Mouse (Mus musculus) forebrain, embryonic 11.5 days (tissue): ENCODE measurements around the gene Prr12. TPM values are rescaled to one million over a fixed set of nuclear protein-coding genes. Genes with fewer than 3 reads are reported as not detected.
"Not testable (repeated sequence)": the region's sequence is repeated elsewhere in the genome, so short reads cannot be mapped to it uniquely, and the experiment has no call there.

Experiments
- ATAC-seq: fragments of 200-750 bp; cut with Nextera tagmentation; replicated peaks from 2 replicates; pipeline ENCODE4 v1.8.0; 2017; ENCODE audit warnings: moderate TSS enrichment; ENCODE audit not compliant: low FRiP score
- DNase-seq: peaks from one replicate; pipeline ENCODE4 v3.0.0-alpha.2; 2017; ENCODE audit warnings: low spot score
- H3K27ac ChIP-seq: fragments of 300-500 bp; sonication (generic); 2 replicates; pipeline ENCODE4 v1.5.1; 2014; ENCODE audit warnings: low read depth, low read length
- H3K27me3 ChIP-seq: fragments of 300-500 bp; sonication (generic); 2 replicates; pipeline ENCODE4 v1.6.1; 2014; ENCODE audit warnings: mild to moderate bottlenecking, low read length, mixed read lengths; ENCODE audit not compliant: control insufficient read depth, insufficient read depth
- H3K36me3 ChIP-seq: fragments of 300-500 bp; sonication (generic); 2 replicates; pipeline ENCODE4 v1.6.1; 2014; ENCODE audit warnings: mild to moderate bottlenecking, low read length, moderate library complexity, mixed read lengths; ENCODE audit not compliant: control insufficient read depth, insufficient read depth
- H3K4me1 ChIP-seq: fragments of 300-500 bp; sonication (generic); replicated peaks from 2 replicates; pipeline ENCODE4 v1.6.1; 2014; ENCODE audit warnings: low read length, mixed read lengths; ENCODE audit not compliant: control insufficient read depth, insufficient read depth
- H3K4me2 ChIP-seq: fragments of 300-500 bp; sonication (generic); 2 replicates; pipeline ENCODE4 v1.6.1; 2014; ENCODE audit warnings: low read depth, mild to moderate bottlenecking, low read length, moderate library complexity, mixed read lengths; ENCODE audit not compliant: severe bottlenecking
- H3K4me3 ChIP-seq: fragments of 300-500 bp; sonication (generic); 2 replicates; pipeline ENCODE4 v1.5.1; 2014; ENCODE audit warnings: low read depth, low read length
- H3K9ac ChIP-seq: fragments of 300-500 bp; sonication (generic); 2 replicates; pipeline ENCODE4 v1.6.1; 2014; ENCODE audit warnings: low read length
- H3K9me3 ChIP-seq: fragments of 300-500 bp; sonication (generic); 2 replicates; pipeline ENCODE4 v1.6.1; 2016; ENCODE audit warnings: low read length, mixed read lengths; ENCODE audit not compliant: control insufficient read depth
- WGBS: fragments of 180-500 bp; shearing (Covaris S2); extraction: QIAGEN DNeasy Blood & Tissue Kit; methylation state at CpG from one replicate; pipeline ENCODE4 v1.1.7; 2014; 5-methylcytosine and 5-hydroxymethylcytosine counted together
- polyA plus RNA-seq: library from polyadenylated mRNA; unstranded; fragments of >200 nt; fragmentation: Nextera tagmentation; extraction: Ambion mirVana; gene quantifications from 2 replicates; pipeline ENCODE4 v1.2.1, GENCODE M21; 2014

The Prr12 gene
- 16.1 and 19.2 TPM in 2 replicates for polyA plus RNA-seq

DNA sequence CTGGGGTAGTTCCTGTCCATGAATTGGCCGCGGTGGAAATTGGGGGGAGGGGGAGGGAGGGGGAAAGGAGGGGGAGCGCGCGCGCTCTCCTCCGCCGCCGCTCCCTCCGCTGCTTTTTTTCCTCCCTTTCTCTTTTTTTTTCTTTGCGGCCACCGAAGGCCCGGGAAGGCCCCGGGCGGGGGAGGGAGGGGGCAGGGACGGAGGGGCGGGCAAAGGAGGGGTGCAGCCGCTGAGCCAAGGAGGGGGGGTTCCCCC, at the start of gene Prr12:
Gene Prr12 (minus strand): TSS at position 20 of the 255 bp plus-strand sequence.
- Histone ChIP-seq H3K4me1 (peaks cover 7% of the 10 kb centered on the region; the same call in 1 of the 2 replicates), H3K36me3 (peaks cover 22% of the 10 kb centered on the region)

DNA sequence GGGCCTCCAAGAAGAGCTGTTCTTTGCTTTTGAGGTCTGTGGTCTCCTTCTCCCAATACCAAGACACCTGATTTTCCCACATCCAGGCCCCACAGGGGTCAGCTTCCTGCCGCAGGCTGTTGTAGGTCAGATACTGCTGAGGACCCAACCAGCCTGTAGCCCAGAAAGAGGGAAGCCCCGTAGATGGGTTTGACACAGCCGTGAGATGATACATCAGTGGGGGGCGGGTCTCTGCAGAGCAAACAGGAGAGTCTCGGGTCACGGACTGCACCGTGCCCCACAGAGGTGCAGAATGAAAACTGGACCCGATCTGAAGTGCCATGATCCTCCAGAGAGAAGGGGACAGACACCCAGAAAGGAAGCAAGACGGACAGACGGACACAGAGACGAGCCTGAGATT, 49.8 kb upstream of the Prr12 start:
- Histone ChIP-seq H3K4me1 (no peaks in the 10 kb centered on the region), H3K4me3 (no peak overlapping the region), H3K4me2 (no peak overlapping the region), H3K36me3 (no peaks in the 10 kb centered on the region), H3K27me3 (no peaks in the 10 kb centered on the region), H3K9me3 (no peaks in the 10 kb centered on the region), H3K9ac (no peak overlapping the region), H3K27ac (no peak overlapping the region)
- 91% methylated on average over 11 of the region's 11 CpGs for WGBS
- no peak for DNase-seq
- ATAC-seq = no peak

More for the DNA sequence above, at the start of gene Prr12:
- peak within 1 kb of the TSS; percentile 99 for H3K27ac ChIP-seq
- DNase-seq (no peak), ATAC-seq (no peak)
- no peaks in the 10 kb centered on the region for H3K27me3 ChIP-seq
- H3K9ac ChIP-seq = peak within 1 kb of the TSS; percentile 85
- WGBS = 0% methylated on average over 8 of the region's 18 CpGs
- H3K4me3 ChIP-seq = peak within 1 kb of the TSS; percentile 76
- peak within 1 kb of the TSS; percentile 98 for H3K4me2 ChIP-seq
- no peaks in the 10 kb centered on the region for H3K9me3 ChIP-seq

DNA sequence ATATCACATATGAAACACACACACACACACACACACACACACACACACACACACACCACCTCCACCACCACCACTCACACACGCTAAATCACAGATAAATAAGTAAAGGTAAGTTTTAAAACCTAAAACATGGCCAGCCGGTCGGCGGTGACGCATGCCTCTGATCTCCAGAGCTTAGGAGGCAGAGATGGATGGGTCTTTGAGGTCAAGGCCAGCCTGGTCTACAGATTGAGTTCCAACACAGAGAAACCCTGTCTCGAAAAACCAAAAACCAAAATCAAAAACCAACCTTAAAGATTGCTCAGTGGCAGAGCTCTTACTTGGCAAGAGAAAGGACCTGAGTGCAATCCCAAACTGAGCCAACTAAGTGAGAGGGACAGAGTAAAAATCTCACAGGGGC, 47.4 kb upstream of the Prr12 start:
- H3K36me3 ChIP-seq = no peaks in the 10 kb centered on the region
- 96% methylated on average over 6 of the region's 6 CpGs for WGBS

DNA sequence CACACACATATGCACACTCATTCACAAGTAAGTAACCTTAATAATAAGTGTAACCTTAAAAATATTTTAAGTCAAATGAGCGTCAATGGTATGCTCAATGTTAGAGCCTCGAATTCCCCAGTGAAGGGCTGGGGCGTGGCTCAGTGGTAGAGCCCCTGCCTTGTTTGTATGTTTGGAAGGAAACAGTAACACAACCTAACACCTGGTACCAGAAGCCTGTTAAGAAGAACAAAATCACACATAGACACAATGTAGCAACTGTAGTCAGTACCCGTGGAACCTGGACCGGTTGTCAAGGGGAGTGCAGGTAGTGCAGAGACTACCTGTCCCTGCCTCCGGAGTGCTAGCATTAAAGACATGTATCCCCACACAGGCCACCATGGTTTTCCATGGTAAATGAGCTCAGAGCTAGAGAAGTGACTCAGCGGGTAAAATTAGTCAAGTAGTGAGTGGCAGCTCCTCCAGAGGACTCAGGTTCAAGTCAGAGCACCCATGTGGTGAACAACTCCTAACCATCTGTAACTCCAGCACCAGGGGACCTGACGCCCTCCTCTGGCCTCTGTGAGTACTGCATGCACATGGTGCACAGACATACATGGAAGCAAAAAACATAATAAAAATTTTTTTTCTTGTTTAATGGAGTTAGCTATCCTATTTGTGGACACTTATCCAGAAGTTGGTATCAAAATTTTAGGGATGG, 46.0 kb upstream of the Prr12 start:
- Histone ChIP-seq H3K9ac (no peak overlapping the region), H3K27ac (no peak overlapping the region), H3K4me1 (no peaks in the 10 kb centered on the region), H3K27me3 (no peaks in the 10 kb centered on the region), H3K36me3 (no peaks in the 10 kb centered on the region), H3K4me3 (no peak overlapping the region), H3K9me3 (no peaks in the 10 kb centered on the region), H3K4me2 (no peak overlapping the region)
- WGBS = 88% methylated on average over 8 of the region's 8 CpGs
- DNase-seq = no peak
- ATAC-seq = no peak

More for the DNA sequence above, 47.4 kb upstream of the Prr12 start:
- H3K27me3 ChIP-seq = no peaks in the 10 kb centered on the region
- DNase-seq (no peak), ATAC-seq (no peak)
- no peak overlapping the region for H3K4me2 ChIP-seq
- no peaks in the 10 kb centered on the region for H3K4me1 ChIP-seq
- H3K4me3 ChIP-seq = no peak overlapping the region
- no peak overlapping the region for H3K9ac ChIP-seq
- H3K9me3 ChIP-seq = no peaks in the 10 kb centered on the region
- no peak overlapping the region for H3K27ac ChIP-seq

DNA sequence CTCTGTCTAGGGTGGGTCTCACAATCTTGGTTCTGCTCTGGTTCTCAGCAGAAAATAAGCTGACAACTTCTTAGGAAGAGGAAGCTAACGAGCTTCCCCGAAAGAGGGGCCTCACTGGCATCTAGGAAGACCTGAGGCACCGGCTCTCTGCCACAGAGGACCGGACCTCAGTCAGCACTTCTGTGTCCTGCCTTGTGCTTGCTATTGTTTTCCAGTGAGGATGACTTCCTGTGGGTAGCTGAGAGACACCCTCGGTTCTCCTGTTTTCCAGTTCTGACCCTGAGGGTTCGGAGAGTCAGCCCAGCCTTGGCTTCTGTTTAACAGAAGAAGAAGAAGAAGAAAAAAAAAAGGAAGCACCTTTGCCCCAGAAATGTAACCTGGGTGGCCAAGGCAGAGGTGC, 44.8 kb upstream of the Prr12 start:
- 61% methylated on average over 6 of the region's 6 CpGs for WGBS
- no peaks in the 10 kb centered on the region for H3K36me3 ChIP-seq
- H3K27ac ChIP-seq = no peak overlapping the region
- H3K27me3 ChIP-seq = no peaks in the 10 kb centered on the region
- H3K4me1 ChIP-seq = no peaks in the 10 kb centered on the region
- no peak for DNase-seq
- H3K9me3 ChIP-seq = no peaks in the 10 kb centered on the region
- H3K4me2 ChIP-seq = no peak overlapping the region
- H3K9ac ChIP-seq = no peak overlapping the region
- no peak overlapping the region for H3K4me3 ChIP-seq
- no peak for ATAC-seq

DNA sequence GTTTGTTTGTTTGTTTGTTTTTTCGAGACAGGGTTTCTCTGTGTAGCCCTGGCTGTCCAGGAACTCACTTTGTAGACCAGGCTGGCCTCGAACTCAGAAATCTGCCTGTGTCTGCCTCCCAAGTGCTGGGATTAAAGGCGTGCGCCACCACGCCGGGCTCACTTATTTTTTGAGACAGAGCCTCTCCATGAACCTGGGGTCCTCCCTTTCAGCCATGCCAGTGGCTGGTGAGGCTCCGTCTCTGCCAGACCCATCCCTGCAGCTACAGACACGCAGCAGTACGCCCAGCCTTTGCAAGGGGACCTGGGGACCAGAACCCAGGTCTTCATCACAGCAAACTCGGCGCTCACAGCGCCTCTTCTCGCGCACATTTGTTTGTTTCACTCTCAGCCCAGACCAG, 43.3 kb upstream of the Prr12 start:
- not testable (repeated sequence) for ATAC-seq

DNA sequence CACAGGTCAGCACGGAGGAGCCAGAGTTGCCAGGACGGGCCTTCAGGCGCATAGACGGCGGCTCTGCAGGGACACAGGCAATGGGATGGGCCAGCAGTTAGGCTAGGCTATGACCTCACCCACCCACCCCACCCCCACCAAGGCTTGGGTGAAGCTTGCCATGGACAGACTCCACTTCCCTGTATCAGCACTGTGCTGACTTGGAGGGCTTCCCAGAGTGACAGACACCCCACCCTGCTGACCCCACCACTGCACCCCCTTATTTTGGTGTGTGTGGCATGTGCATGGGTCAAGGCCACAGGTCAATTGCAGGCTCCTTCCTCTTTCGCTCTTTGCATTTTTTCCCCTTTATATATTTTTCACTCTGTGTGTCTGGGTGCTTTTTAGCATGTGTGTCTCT, 42.7 kb upstream of the Prr12 start:
- ATAC-seq = no peak
- Histone ChIP-seq H3K4me2 (no peak overlapping the region), H3K4me3 (no peak overlapping the region), H3K4me1 (peaks cover 3% of the 10 kb centered on the region; the same call in 1 of the 2 replicates), H3K9ac (no peak overlapping the region), H3K36me3 (no peaks in the 10 kb centered on the region), H3K9me3 (no peaks in the 10 kb centered on the region), H3K27ac (no peak overlapping the region), H3K27me3 (no peaks in the 10 kb centered on the region)
- no peak for DNase-seq
- WGBS = 86% methylated on average over 6 of the region's 6 CpGs

More for the DNA sequence above, 43.3 kb upstream of the Prr12 start:
- H3K4me2 ChIP-seq, H3K9ac ChIP-seq, H3K27ac ChIP-seq, H3K27me3 ChIP-seq, H3K9me3 ChIP-seq, H3K36me3 ChIP-seq, H3K4me3 ChIP-seq, H3K4me1 ChIP-seq, DNase-seq: not testable (repeated sequence)
- 94% methylated on average over 14 of the region's 14 CpGs for WGBS

DNA sequence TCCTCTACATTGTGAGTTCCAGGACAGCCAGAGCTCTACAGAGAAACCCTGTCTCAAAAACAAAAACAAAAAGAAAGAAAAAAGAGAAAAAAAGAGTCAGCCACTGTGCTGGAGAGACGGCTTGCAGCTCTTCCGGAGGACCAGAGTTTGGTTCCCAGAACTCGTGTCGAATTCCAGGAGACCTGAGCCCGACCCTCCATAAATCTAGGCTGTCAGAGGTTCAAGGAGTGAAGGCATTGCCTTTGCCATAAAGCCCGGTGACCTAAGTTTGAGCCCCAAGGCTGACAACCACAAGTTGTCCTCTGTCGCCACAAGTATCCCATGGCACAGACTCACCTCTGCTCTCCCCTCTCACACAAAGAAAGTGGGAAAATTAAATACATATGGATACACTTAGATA, 41.4 kb upstream of the Prr12 start:
- Histone ChIP-seq H3K9me3 (no peaks in the 10 kb centered on the region), H3K9ac (no peak overlapping the region), H3K36me3 (no peaks in the 10 kb centered on the region), H3K4me3 (no peak overlapping the region), H3K27me3 (no peaks in the 10 kb centered on the region), H3K4me1 (peaks cover 3% of the 10 kb centered on the region; the same call in 1 of the 2 replicates), H3K27ac (no peak overlapping the region), H3K4me2 (no peak overlapping the region)
- WGBS = 75% methylated on average over 7 of the region's 7 CpGs
- DNase-seq (no peak), ATAC-seq (no peak)

DNA sequence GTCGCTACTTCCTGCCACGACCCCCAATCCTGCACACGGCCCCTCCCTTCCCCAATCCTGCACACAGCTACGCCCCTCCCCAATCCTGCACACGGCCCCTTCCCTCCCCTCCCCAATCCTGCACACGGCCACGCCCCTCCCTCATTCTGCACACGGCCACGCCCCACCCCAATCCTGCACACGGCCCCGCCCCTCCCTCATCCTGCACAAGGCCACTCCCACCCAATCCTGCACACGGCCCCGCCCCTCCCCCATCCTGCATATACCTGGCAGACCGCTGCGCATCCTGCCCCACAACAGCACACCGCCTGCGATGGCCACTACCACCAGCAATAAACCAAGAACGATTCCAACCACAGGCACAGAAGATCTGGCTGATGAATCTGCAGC, 40.8 kb upstream of the Prr12 start:
- no peak overlapping the region for H3K9ac ChIP-seq
- H3K9me3 ChIP-seq = no peaks in the 10 kb centered on the region
- WGBS = 29% methylated on average over 18 of the region's 18 CpGs
- peaks cover 3% of the 10 kb centered on the region; the same call in 1 of the 2 replicates for H3K4me1 ChIP-seq
- H3K27me3 ChIP-seq = no peaks in the 10 kb centered on the region
- no peak overlapping the region for H3K4me2 ChIP-seq
- ATAC-seq (no peak), DNase-seq (peak; percentile 68)
- H3K27ac ChIP-seq = no peak overlapping the region
- H3K4me3 ChIP-seq = no peak overlapping the region
- H3K36me3 ChIP-seq = no peaks in the 10 kb centered on the region
